Mouse (Mus musculus) stomach, postnatal 0 days (tissue): ENCODE measurements around the gene Bin2.

Source experiments
- CTCF ChIP-seq: IDR thresholded peaks from 2 replicates; pipeline ENCODE4 v1.5.1; 2016; ENCODE audit warnings: antibody characterized with exemption, low read depth, mild to moderate bottlenecking, moderate library complexity
- EP300 ChIP-seq: optimal IDR thresholded peaks from 2 replicates; pipeline ENCODE3; 2016; ENCODE audit warnings: antibody characterized with exemption

GRCm38 (mm10) chr15:100598287-100598882 is 71.0 kb downstream of the Bin2 start:
- TF ChIP-seq CTCF, result no peak
- TF ChIP-seq EP300, result no peak
